Mouse (Mus musculus) bone marrow, adult 2 months (tissue): Measurements from ENCODE around the gene Xrcc6. TPM values are rescaled to one million over a fixed set of nuclear protein-coding genes. Genes with fewer than 3 reads are reported as not detected.

ENCODE experiments used
- H3K27ac ChIP-seq: fragments of 200-500 bp; 2 replicates; pipeline ENCODE4 v1.5.1; 2012; ENCODE audit warnings: low read depth, mild to moderate bottlenecking, control low read depth, inconsistent platforms, low read length; ENCODE audit not compliant: control insufficient read depth, poor library complexity, insufficient read depth
- H3K4me1 ChIP-seq: fragments of 200-500 bp; 2 replicates; pipeline ENCODE4 v1.6.1; 2011; ENCODE audit warnings: low read length; ENCODE audit not compliant: control insufficient read depth, insufficient read depth
- H3K4me3 ChIP-seq: fragments of 200-500 bp; replicated peaks from 2 replicates; pipeline ENCODE3; 2011; ENCODE audit warnings: mild to moderate bottlenecking, low read depth, low read length, control low read depth; ENCODE audit not compliant: control insufficient read depth
- CTCF ChIP-seq: fragments of 200-500 bp; IDR thresholded peaks from 2 replicates; pipeline ENCODE4 v1.5.1; 2011; ENCODE audit warnings: low read length, control low read depth; ENCODE audit not compliant: control insufficient read depth, insufficient read depth
- POLR2A ChIP-seq: fragments of 200-500 bp; IDR thresholded peaks from 2 replicates; pipeline ENCODE4 v1.6.1; 2011; ENCODE audit warnings: low read depth, mild to moderate bottlenecking, control low read depth, low read length, borderline replicate concordance; ENCODE audit not compliant: control insufficient read depth
- WGBS: fragments of 180-500 bp; shearing (Covaris S2); methylation state at CpG from one replicate; pipeline ENCODE4 v1.1.7; 2018; 5-methylcytosine and 5-hydroxymethylcytosine counted together
- polyA plus RNA-seq: library from polyadenylated mRNA; stranded (reverse); fragments of >200 nt; gene quantifications from 2 replicates; pipeline ENCODE4 v1.2.4, GENCODE M21; 2011; ENCODE audit warnings: low replicate concordance; ENCODE audit not compliant: missing spikeins, insufficient read depth, insufficient read length

The Xrcc6 gene
- polyA plus RNA-seq, 1 experiment, result 96.2 TPM

DNA sequence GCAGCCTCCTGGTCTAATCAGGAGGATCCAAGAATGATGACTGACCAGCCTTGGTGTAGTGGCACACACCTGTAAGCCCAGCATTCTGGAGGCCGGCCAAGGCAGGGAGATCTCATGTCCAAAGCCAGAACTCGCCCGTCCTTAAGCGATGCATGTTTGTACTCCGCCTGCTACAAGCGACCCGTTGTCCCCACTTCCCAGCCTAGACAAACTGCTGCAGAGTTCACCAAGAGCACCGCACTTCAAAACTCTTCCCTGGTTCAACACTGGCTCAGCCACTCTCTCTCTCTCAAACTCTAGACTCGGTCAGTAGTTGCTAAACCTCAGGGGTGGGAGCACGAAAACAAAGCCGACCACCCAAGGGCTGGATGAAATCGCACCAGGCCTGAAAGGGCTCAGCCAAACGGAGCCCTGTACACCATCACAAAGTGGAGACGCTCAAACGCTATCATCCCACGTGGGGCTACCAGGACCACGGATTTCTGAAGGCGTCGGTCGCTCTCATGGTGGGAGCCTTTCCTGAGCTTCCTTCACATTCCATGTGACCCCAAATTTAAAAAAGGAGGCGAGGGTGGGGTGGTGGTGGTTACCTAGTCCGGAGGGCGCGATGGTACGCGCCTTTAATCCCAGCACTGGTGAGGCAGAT, 58.7 kb downstream of the Xrcc6 start:
- 1% methylated on average over 26 of the region's 26 CpGs for WGBS
- Histone ChIP-seq H3K4me3 (peak overlapping the region; percentile 88), H3K4me1 (no peaks in the 10 kb centered on the region; the same call in 1 of the 2 replicates), H3K27ac (peak overlapping the region; percentile 24; the same call in 1 of the 2 replicates)
- TF ChIP-seq CTCF (no peak), POLR2A (no peak)

DNA sequence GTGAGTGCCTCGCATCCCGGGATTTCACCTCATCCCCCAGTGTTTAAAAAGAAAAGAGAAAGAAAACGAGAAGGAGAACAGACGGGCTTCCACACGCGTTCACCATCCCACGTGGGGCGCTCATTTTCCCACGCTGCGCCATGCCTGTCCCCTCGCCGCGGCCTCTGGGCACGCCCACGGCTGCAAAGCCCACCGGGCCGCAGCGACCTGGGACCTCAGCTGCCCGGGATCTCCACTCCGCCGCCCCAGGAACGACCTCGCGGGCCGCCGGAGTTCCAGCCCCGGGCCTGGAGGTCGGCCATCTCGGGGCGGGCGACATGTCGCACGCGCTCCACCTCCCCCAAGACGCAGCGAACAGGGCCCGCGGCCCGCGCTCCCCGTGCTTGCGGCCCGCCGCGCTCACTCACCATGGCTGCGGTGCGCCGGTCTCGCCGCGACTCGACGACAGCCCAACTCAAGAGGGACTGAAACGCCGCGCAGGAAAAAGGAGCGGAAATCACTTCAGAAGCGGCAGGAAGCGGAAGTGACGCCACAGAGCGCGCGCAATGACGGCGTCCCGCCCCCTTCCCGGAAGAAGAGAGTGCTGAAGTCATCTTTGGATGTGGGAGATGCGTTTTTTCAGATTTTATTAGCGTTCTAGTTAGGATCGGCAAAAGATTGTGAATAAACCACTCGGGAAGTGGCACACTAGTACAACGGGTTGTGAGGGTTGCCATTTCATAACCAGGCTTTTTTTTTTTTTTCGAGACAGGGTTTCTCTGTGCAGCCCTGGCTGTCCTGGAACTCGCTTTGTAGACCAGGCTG, 59.6 kb downstream of the Xrcc6 start, which contains the start of gene Snu13:
TSS of gene Snu13 (minus strand) at position 519 of the 804 bp plus-strand sequence.
- H3K27ac ChIP-seq, result peak within 1 kb of the TSS; percentile 92
- peak within 1 kb of the TSS; percentile 88 for H3K4me3 ChIP-seq
- peak; percentile 69; the same call in 1 of the 2 replicates for TF ChIP-seq POLR2A
- TF ChIP-seq CTCF, result no peak
- under 1% methylated on average over 74 of the region's 74 CpGs for WGBS
- no peaks in the 10 kb centered on the region; the same call in 1 of the 2 replicates for H3K4me1 ChIP-seq

DNA sequence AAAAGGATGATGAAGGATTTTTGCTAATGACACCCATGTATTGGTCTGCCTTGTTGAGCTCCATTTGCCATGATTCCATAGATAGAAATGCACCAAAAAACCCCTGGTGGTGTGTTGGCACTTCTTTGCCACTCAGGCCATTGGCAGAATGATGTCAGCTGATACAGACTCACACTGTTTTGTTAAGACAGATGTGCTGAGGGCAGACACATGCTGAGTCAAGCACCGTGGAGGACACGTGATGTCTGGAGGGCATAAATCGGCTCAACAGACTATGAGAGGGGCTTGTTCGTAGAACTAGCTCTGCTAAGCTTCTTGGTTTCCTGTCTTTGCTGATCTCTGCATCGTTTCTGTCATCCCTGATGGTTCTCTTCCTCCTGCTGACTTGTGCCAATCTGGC, 64.9 kb downstream of the Xrcc6 start:
- Histone ChIP-seq H3K27ac (no peak overlapping the region), H3K4me1 (no peaks in the 10 kb centered on the region), H3K4me3 (no peak overlapping the region)
- TF ChIP-seq POLR2A (no peak), CTCF (no peak)
- 58% methylated on average over 5 of the region's 5 CpGs for WGBS

DNA sequence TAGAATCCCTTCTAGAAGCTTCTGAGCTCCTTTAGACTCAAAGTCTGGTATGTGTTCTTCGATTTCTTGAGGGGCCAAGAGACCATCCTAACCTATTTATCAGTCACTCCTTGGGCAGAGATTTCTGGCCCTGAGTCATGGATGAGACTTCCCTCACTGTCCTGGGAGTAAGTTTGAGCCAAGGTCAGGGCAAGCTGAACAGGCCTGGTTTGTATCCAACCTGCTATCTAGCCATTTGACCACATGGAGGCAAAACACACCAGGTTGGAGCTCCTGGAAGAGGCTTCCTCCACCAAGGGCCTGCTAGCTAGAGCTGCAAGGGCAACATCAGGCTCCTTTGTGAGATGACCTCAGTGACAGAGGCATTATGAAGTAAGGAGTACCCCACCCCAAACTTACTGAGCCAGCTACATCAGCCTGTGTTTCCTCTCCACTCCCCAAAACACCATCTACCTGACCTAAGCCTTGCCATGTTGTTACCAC, 71.1 kb downstream of the Xrcc6 start, which contains the start of gene 4930407I10Rik:
TSS of gene 4930407I10Rik (plus strand) at position 433 of the 483 bp plus-strand sequence.
- no peaks in the 10 kb centered on the region for H3K4me1 ChIP-seq
- no peak within 1 kb of the TSS for H3K27ac ChIP-seq
- H3K4me3 ChIP-seq, result no peak within 1 kb of the TSS
- 54% methylated on average over 1 of the region's 1 CpGs for WGBS
- TF ChIP-seq CTCF, result no peak
- TF ChIP-seq POLR2A, result no peak

DNA sequence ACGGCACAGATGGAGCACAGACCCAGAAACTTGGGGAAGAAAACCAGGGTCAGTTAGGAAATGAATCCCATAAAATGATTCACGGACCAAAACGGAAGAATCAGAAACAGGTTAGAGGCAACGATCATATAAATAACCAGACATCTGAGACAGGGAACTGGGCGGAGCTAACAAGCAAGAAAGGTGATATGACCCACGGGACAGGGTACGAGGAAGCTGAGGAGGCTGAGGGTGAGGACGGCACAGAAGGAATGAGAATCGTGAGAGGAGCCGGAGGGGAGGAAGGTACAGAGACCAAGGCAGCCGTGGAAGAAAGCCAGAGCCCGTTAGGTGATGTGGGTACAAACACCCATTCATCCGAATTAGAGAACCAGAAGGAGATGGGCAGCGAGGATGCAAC, 76.3 kb downstream of the Xrcc6 start:
- TF ChIP-seq CTCF, result no peak
- TF ChIP-seq POLR2A, result no peak
- Histone ChIP-seq H3K4me1 (no peaks in the 10 kb centered on the region), H3K4me3 (no peak overlapping the region), H3K27ac (no peak overlapping the region)
- WGBS, result 63% methylated on average over 14 of the region's 14 CpGs

DNA sequence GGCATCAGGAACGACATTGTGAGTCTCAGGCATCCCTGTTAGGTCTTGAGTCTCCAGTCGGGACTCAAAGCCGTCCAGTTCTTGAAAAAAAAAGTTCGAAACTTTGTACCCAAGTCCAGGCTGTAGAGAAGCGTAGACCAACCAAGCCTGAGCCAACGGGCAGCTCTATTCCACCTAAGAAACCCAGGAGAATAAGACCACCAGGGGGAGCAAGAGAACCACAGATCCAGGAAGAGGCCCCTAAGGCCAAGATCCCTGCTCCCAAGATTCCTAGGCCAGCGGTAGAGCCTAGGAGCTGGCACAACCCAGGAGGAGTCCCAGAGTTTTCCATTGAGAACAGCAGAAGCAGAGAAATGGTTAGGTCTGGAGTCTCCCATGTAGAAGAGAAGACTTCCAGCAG, 77.9 kb downstream of the Xrcc6 start:
- no peak overlapping the region for H3K4me3 ChIP-seq
- peak; percentile 59 for TF ChIP-seq CTCF
- TF ChIP-seq POLR2A, result no peak
- no peaks in the 10 kb centered on the region for H3K4me1 ChIP-seq
- WGBS, result 15% methylated on average over 7 of the region's 7 CpGs
- H3K27ac ChIP-seq, result no peak overlapping the region

DNA sequence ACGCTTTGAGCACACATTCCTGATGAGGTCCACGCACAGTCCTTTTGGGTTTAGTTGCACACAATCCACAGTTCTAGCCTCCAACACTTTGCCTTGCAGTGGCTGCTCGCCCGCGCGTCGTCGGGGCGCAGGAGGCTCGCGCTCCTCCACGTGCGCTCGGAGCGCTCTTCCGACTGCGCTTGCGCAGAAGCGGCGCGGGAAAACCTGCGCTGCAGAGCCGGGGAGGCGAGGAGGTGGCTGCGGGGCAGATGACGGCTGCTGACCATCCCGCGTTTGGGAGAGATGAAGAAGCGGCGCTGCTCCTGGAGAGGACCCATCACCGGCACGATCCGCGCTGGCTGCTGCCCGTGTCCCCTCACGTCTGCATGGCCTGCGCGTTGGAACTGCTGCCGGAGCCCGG, 82.3 kb downstream of the Xrcc6 start, which contains the start of gene Mei1:
TSS of gene Mei1 (plus strand) at position 99 of the 400 bp plus-strand sequence.
- WGBS, result 32% methylated on average over 40 of the region's 40 CpGs
- no peak within 1 kb of the TSS for H3K27ac ChIP-seq
- H3K4me3 ChIP-seq, result no peak within 1 kb of the TSS
- H3K4me1 ChIP-seq, result no peaks in the 10 kb centered on the region
- TF ChIP-seq POLR2A (no peak), CTCF (no peak)
